Mouse (Mus musculus) heart, postnatal 25 days (tissue): Measurements from ENCODE around the gene Sept11. TPM values are rescaled to one million over a fixed set of nuclear protein-coding genes. Genes with fewer than 3 reads are reported as not detected.
A peak's percentile ranks its signal among the peaks of the same experiment; 100 is the strongest.

Source experiments
- DNase-seq: peaks from one replicate; pipeline ENCODE4 v3.0.0; 2022; ENCODE audit warnings: low spot score
- intact Hi-C: fragments of 180-260 bp; cut with DNase I; formaldehyde crosslinking; loops from one replicate; pipeline ENCODE4 v1.15.1; 2025
- total RNA-seq, 2 experiments: library from RNA; stranded (reverse); gene quantifications; 2 replicates each; pipeline ENCODE4 v1.2.3; 2021

The Sept11 gene
- total RNA-seq, 2 experiments from 2014 or later, result 35.0 to 35.2 TPM

DNA sequence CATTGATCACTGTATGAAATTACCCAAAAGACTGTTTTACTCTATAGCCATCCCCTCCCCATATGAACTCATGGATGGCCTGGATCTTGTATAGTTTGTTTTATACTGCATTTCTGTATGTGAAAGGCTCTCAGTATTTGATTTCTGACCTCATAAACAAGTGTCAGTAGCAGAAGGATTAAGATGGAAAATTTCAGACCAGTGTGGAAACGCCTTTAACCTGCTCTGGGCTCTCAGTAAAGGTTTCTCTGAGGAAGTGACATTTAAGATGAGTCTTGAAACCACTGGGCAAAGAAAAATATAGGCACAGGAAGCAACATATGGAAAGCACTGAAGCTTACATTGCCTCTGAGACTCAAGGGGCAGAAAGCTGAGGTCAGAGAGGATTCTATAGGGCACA is 114.3 kb downstream of the Sept11 start:
- intact Hi-C loops, result loop anchor here (2.0 kb wide), 1 partner anchor 57 kb away; no protein-coding TSS in a partner anchor
- no peak for DNase-seq

DNA sequence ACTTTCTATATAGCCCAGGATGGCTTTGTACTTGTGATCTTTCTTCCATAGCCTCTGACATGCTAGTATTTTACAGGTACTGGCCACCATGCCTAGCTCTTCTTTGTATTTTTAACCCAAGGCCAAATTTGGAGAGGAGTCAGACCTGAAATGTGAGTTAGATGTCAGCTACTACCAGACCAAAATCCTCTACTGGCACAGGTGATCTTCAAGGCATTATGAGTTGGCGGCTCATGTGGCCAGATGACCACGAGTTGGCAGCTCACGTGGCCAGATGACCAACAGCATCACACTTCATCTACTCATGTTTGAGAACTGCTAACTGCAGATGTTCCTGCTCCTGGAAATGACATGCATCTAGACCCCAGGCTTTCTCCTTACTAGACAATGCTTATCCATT is 125.1 kb downstream of the Sept11 start:
- DNase-seq, result no peak
- intact Hi-C loops, result no loop called here

DNA sequence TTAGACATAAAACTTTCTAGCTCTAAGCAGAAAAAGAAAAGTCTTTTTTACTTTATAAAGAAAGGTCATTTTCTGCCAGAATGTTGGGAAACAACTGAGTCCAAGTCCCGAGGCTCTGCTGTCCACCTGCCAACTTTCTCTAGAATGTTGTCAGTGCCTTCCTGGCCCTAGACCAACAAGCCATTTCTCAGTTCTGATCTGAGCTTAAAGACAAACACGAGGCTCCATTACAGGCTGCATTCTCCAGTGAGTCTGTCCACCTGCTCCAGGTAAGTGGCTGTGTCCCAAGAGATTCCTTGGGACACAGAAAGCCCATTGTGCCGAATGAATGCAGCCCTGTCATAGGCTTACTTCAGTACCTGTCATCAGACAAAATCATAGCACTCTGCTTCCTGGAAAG is 128.4 kb downstream of the Sept11 start:
- intact Hi-C loops, result no loop called here
- DNase-seq, result peak; percentile 2

DNA sequence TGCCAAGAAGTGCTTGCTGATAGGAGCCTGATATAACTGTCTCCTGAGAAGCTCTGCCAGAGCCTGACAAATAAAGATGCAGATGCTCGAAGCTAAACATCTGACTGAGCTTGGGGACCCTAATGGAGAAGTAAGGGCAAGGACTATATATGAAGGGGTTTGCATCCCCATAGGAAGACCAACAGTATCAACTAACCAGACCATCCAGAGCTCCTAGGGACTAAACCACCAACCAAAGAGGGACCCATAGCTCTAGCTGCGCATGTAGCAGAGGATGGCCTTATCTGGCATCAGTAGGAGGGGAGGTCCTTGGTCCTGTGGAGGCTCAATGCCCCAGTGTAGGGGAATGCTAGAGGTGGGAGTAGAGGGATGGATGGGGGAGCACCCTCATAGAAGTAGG is 131.3 kb downstream of the Sept11 start:
- no peak for DNase-seq
- intact Hi-C loops, result no loop called here

Other genes with a start within 250 kb of the Sept11 start
- not detected for gene Sowahb, start 48.4 kb upstream of the Sept11 start, total RNA-seq
- gene Ccni, start 113.1 kb downstream of the Sept11 start, total RNA-seq, result 100 to 1,000 TPM; 178 to 183 TPM
- under 1 TPM; 0.36 to 0.48 TPM for gene 2010109A12Rik, start 113.1 kb downstream of the Sept11 start, total RNA-seq
- 10 to 100 TPM; 14.6 to 17.7 TPM for gene Ccng2, start 173.8 kb downstream of the Sept11 start, total RNA-seq